Mouse (Mus musculus) forebrain, embryonic 11.5 days (tissue): ENCODE results near the gene Polr1a. TPM values are rescaled to one million over a fixed set of nuclear protein-coding genes. Genes with fewer than 3 reads are reported as not detected.

Source experiments
- ATAC-seq: fragments of 200-750 bp; cut with Nextera tagmentation; replicated peaks from 2 replicates; pipeline ENCODE4 v1.8.0; 2017; ENCODE audit warnings: moderate TSS enrichment; ENCODE audit not compliant: low FRiP score
- DNase-seq: peaks from one replicate; pipeline ENCODE4 v3.0.0-alpha.2; 2017; ENCODE audit warnings: low spot score
- H3K27ac ChIP-seq: fragments of 300-500 bp; sonication (generic); 2 replicates; pipeline ENCODE4 v1.5.1; 2014; ENCODE audit warnings: low read depth, low read length
- H3K27me3 ChIP-seq: fragments of 300-500 bp; sonication (generic); 2 replicates; pipeline ENCODE4 v1.6.1; 2014; ENCODE audit warnings: mild to moderate bottlenecking, low read length, mixed read lengths; ENCODE audit not compliant: control insufficient read depth, insufficient read depth
- H3K36me3 ChIP-seq: fragments of 300-500 bp; sonication (generic); 2 replicates; pipeline ENCODE4 v1.6.1; 2014; ENCODE audit warnings: mild to moderate bottlenecking, low read length, moderate library complexity, mixed read lengths; ENCODE audit not compliant: control insufficient read depth, insufficient read depth
- H3K4me1 ChIP-seq: fragments of 300-500 bp; sonication (generic); replicated peaks from 2 replicates; pipeline ENCODE4 v1.6.1; 2014; ENCODE audit warnings: low read length, mixed read lengths; ENCODE audit not compliant: control insufficient read depth, insufficient read depth
- H3K4me2 ChIP-seq: fragments of 300-500 bp; sonication (generic); 2 replicates; pipeline ENCODE4 v1.6.1; 2014; ENCODE audit warnings: low read depth, mild to moderate bottlenecking, low read length, moderate library complexity, mixed read lengths; ENCODE audit not compliant: severe bottlenecking
- H3K4me3 ChIP-seq: fragments of 300-500 bp; sonication (generic); 2 replicates; pipeline ENCODE4 v1.5.1; 2014; ENCODE audit warnings: low read depth, low read length
- H3K9ac ChIP-seq: fragments of 300-500 bp; sonication (generic); 2 replicates; pipeline ENCODE4 v1.6.1; 2014; ENCODE audit warnings: low read length
- H3K9me3 ChIP-seq: fragments of 300-500 bp; sonication (generic); 2 replicates; pipeline ENCODE4 v1.6.1; 2016; ENCODE audit warnings: low read length, mixed read lengths; ENCODE audit not compliant: control insufficient read depth
- WGBS: fragments of 180-500 bp; shearing (Covaris S2); extraction: QIAGEN DNeasy Blood & Tissue Kit; methylation state at CpG from one replicate; pipeline ENCODE4 v1.1.7; 2014; 5-methylcytosine and 5-hydroxymethylcytosine counted together
- polyA plus RNA-seq: library from polyadenylated mRNA; unstranded; fragments of >200 nt; fragmentation: Nextera tagmentation; extraction: Ambion mirVana; gene quantifications from 2 replicates; pipeline ENCODE4 v1.2.1, GENCODE M21; 2014

Polr1a gene
- polyA plus RNA-seq, 1 experiment from 2014 or later: 38.5 TPM

- Histone ChIP-seq H3K9me3 (no peaks in the 10 kb centered on the region), H3K9ac (no peak overlapping the region), H3K4me3 (no peak overlapping the region), H3K27me3 (no peaks in the 10 kb centered on the region), H3K27ac (no peak overlapping the region), H3K36me3 (no peaks in the 10 kb centered on the region; the same call in none of the 2 replicates), H3K4me1 (no peaks in the 10 kb centered on the region), H3K4me2 (no peak overlapping the region)
- DNase-seq (no peak), ATAC-seq (no peak)
- 96% methylated on average over 6 of the region's 6 CpGs for WGBS
Measured at GRCm38 (mm10) chr6:71962706-71963105, 53.9 kb downstream of the Polr1a start.

- WGBS: 97% methylated on average over 11 of the region's 11 CpGs
- Histone ChIP-seq H3K9me3 (no peaks in the 10 kb centered on the region), H3K9ac (no peak overlapping the region), H3K36me3 (no peaks in the 10 kb centered on the region; the same call in none of the 2 replicates), H3K27me3 (no peaks in the 10 kb centered on the region), H3K4me2 (no peak overlapping the region), H3K4me1 (no peaks in the 10 kb centered on the region), H3K4me3 (no peak overlapping the region), H3K27ac (no peak overlapping the region)
- ATAC-seq: no peak
- no peak for DNase-seq
Measured at GRCm38 (mm10) chr6:71963561-71963960, 54.7 kb downstream of the Polr1a start.

GRCm38 (mm10) chr6:71966683-71967303 lies 57.9 kb downstream of the Polr1a start:
- no peak overlapping the region for H3K4me3 ChIP-seq
- no peaks in the 10 kb centered on the region; the same call in none of the 2 replicates for H3K36me3 ChIP-seq
- DNase-seq (no peak), ATAC-seq (no peak)
- H3K27ac ChIP-seq: no peak overlapping the region
- WGBS: 94% methylated on average over 5 of the region's 5 CpGs
- no peaks in the 10 kb centered on the region for H3K4me1 ChIP-seq
- H3K4me2 ChIP-seq: no peak overlapping the region
- no peaks in the 10 kb centered on the region for H3K27me3 ChIP-seq
- H3K9me3 ChIP-seq: no peaks in the 10 kb centered on the region
- no peak overlapping the region for H3K9ac ChIP-seq

GRCm38 (mm10) chr6:71967847-71968246 lies 59.0 kb downstream of the Polr1a start:
- Histone ChIP-seq H3K36me3 (no peaks in the 10 kb centered on the region; the same call in none of the 2 replicates), H3K4me1 (no peaks in the 10 kb centered on the region)
- no peak for DNase-seq

GRCm38 (mm10) chr6:71969459-71969858 lies 60.6 kb downstream of the Polr1a start:
- 92% methylated on average over 7 of the region's 7 CpGs for WGBS
- Histone ChIP-seq H3K4me1 (no peaks in the 10 kb centered on the region), H3K27me3 (no peaks in the 10 kb centered on the region), H3K27ac (no peak overlapping the region), H3K4me3 (no peak overlapping the region), H3K4me2 (no peak overlapping the region), H3K9me3 (no peaks in the 10 kb centered on the region), H3K36me3 (peaks cover 3% of the 10 kb centered on the region), H3K9ac (no peak overlapping the region)
- DNase-seq (no peak), ATAC-seq (no peak)

More at GRCm38 (mm10) chr6:71967847-71968246, 59.0 kb downstream of the Polr1a start:
- Histone ChIP-seq H3K9me3 (no peaks in the 10 kb centered on the region), H3K4me2 (no peak overlapping the region), H3K27me3 (no peaks in the 10 kb centered on the region), H3K4me3 (no peak overlapping the region), H3K27ac (no peak overlapping the region), H3K9ac (no peak overlapping the region)
- no peak for ATAC-seq
- WGBS: 91% methylated on average over 7 of the region's 7 CpGs

- ATAC-seq (no peak), DNase-seq (no peak)
- Histone ChIP-seq H3K4me2 (no peak overlapping the region), H3K36me3 (peaks cover 7% of the 10 kb centered on the region), H3K9ac (no peak overlapping the region), H3K27me3 (no peaks in the 10 kb centered on the region), H3K9me3 (no peaks in the 10 kb centered on the region), H3K4me3 (no peak overlapping the region), H3K27ac (no peak overlapping the region), H3K4me1 (no peaks in the 10 kb centered on the region)
- WGBS: 69% methylated on average over 2 of the region's 2 CpGs
Measured at GRCm38 (mm10) chr6:71970154-71970553, 61.3 kb downstream of the Polr1a start.

GRCm38 (mm10) chr6:71976592-71976991 lies 67.7 kb downstream of the Polr1a start:
- H3K27me3 ChIP-seq: no peaks in the 10 kb centered on the region
- H3K36me3 ChIP-seq: peaks cover 7% of the 10 kb centered on the region
- no peak overlapping the region for H3K9ac ChIP-seq
- no peak overlapping the region for H3K4me2 ChIP-seq
- ATAC-seq (no peak), DNase-seq (no peak)
- H3K4me1 ChIP-seq: no peaks in the 10 kb centered on the region
- 87% methylated on average over 7 of the region's 7 CpGs for WGBS
- no peaks in the 10 kb centered on the region for H3K9me3 ChIP-seq
- no peak overlapping the region for H3K27ac ChIP-seq
- H3K4me3 ChIP-seq: no peak overlapping the region

GRCm38 (mm10) chr6:71980165-71980564 lies 71.3 kb downstream of the Polr1a start:
- H3K9ac ChIP-seq: no peak overlapping the region
- ATAC-seq: no peak
- no peaks in the 10 kb centered on the region for H3K4me1 ChIP-seq
- H3K4me3 ChIP-seq: no peak overlapping the region
- H3K9me3 ChIP-seq: no peaks in the 10 kb centered on the region
- no peak overlapping the region for H3K27ac ChIP-seq
- DNase-seq: no peak
- H3K36me3 ChIP-seq: no peaks in the 10 kb centered on the region; the same call in 1 of the 2 replicates
- no peaks in the 10 kb centered on the region for H3K27me3 ChIP-seq
- H3K4me2 ChIP-seq: no peak overlapping the region
- 83% methylated on average over 8 of the region's 8 CpGs for WGBS

- Histone ChIP-seq H3K4me1 (no peaks in the 10 kb centered on the region), H3K4me3 (no peak overlapping the region), H3K36me3 (no peaks in the 10 kb centered on the region; the same call in 1 of the 2 replicates), H3K27me3 (no peaks in the 10 kb centered on the region), H3K27ac (no peak overlapping the region), H3K9me3 (no peaks in the 10 kb centered on the region), H3K4me2 (no peak overlapping the region), H3K9ac (no peak overlapping the region)
- ATAC-seq (no peak), DNase-seq (no peak)
- 92% methylated on average over 2 of the region's 2 CpGs for WGBS
Measured at GRCm38 (mm10) chr6:71980587-71980986, 71.7 kb downstream of the Polr1a start.
